Mouse (Mus musculus) limb, embryonic 15.5 days (tissue): Measurements from ENCODE around the gene Gm45837. TPM values are rescaled to one million over a fixed set of nuclear protein-coding genes. Genes with fewer than 3 reads are reported as not detected.

Source experiments
- ATAC-seq: fragments of 200-750 bp; cut with Nextera tagmentation; 2 replicates; pipeline ENCODE4 v1.8.0; 2017; ENCODE audit warnings: low read depth, moderate TSS enrichment; ENCODE audit not compliant: insufficient number of reproducible peaks, low FRiP score, low TSS enrichment
- H3K27ac ChIP-seq: fragments of 300-500 bp; sonication (generic); 2 replicates; pipeline ENCODE4 v1.5.1; 2015; ENCODE audit warnings: moderate library complexity, mild to moderate bottlenecking, inconsistent platforms
- H3K27me3 ChIP-seq: fragments of 300-500 bp; sonication (generic); 2 replicates; pipeline ENCODE4 v1.6.1; 2015; ENCODE audit warnings: inconsistent platforms
- H3K36me3 ChIP-seq: fragments of 300-500 bp; sonication (generic); 2 replicates; pipeline ENCODE4 v1.6.1; 2015; ENCODE audit warnings: inconsistent platforms
- H3K4me1 ChIP-seq: fragments of 300-500 bp; sonication (generic); 2 replicates; pipeline ENCODE4 v1.6.1; 2015; ENCODE audit warnings: inconsistent platforms
- H3K4me2 ChIP-seq: fragments of 300-500 bp; sonication (generic); 2 replicates; pipeline ENCODE4 v1.6.1; 2015; ENCODE audit warnings: mild to moderate bottlenecking, inconsistent platforms
- H3K4me3 ChIP-seq: fragments of 300-500 bp; sonication (generic); 2 replicates; pipeline ENCODE4 v1.5.1; 2015; ENCODE audit warnings: mild to moderate bottlenecking, inconsistent platforms
- H3K9ac ChIP-seq: fragments of 300-500 bp; sonication (generic); 2 replicates; pipeline ENCODE4 v1.6.1; 2015; ENCODE audit warnings: inconsistent platforms
- H3K9me3 ChIP-seq: fragments of 300-500 bp; sonication (generic); 2 replicates; pipeline ENCODE4 v1.6.1; 2016; ENCODE audit warnings: inconsistent platforms
- WGBS: fragments of 180-500 bp; shearing (Covaris S2); methylation state at CpG from one replicate; pipeline ENCODE4 v1.1.7; 2015; 5-methylcytosine and 5-hydroxymethylcytosine counted together
- polyA plus RNA-seq: library from polyadenylated mRNA; unstranded; fragments of >200 nt; fragmentation: Nextera tagmentation; extraction: Ambion mirVana; gene quantifications from 2 replicates; pipeline ENCODE4 v1.2.1, GENCODE M21; 2015

Gm45837 gene
- polyA plus RNA-seq, 1 experiment from 2014 or later, result 3.6 TPM

DNA sequence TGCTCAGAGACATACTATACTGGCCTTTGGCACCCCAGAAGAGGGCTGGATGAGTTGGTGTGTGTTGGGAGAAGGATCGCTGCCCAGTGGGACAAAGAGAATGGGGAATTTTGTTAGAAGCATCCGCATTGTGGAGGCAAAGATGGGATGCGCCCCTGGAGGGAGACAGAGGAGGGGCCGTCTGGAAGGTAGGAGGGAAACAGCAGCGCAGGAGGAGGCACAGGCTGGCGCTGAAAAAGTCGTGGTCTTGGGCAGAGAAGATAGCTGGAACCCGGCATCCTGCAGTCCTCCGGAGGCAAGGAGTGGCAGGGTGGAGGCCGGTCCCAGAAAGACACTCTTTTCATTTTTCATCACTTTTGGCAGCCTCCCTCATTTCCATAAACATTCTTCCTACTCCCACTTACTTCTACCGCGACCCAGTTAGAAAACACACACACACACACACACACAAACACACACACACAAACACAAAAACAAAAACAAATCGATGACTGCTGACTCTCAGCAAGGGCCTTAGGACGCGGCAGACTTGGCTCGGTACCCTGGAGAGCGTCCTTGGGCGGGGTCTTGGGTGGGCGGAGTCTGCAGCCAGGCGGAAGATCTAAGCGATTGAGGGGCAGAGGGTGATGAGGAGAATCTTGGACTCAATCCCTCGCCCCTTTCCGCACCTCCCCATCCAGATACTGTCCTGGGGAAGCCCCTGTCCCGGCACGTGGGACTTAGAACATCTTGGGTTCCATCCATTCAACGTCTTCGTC, 8.5 kb downstream of the Gm45837 start:
- Histone ChIP-seq H3K27me3 (peaks cover 23% of the 10 kb centered on the region), H3K27ac (no peak overlapping the region), H3K4me3 (no peak overlapping the region), H3K9me3 (no peaks in the 10 kb centered on the region), H3K4me1 (peaks cover 20% of the 10 kb centered on the region; the same call in 1 of the 2 replicates), H3K4me2 (no peak overlapping the region), H3K36me3 (0 out of 2 replicates have a peak, but pooled peaks cover 3% of the 10 kb centered on the region), H3K9ac (no peak overlapping the region)
- no peak for ATAC-seq
- 4% methylated on average over 27 of the region's 27 CpGs for WGBS

GRCm38 (mm10) chr7:101421529-101421928, 10.8 kb downstream of the Gm45837 start, which contains the start of gene Pde2a:
TSS of gene Pde2a (plus strand) at chr7:101421691.
- Histone ChIP-seq H3K4me1 (peaks cover 4% of the 10 kb centered on the region; the same call in 1 of the 2 replicates), H3K9ac (no peak within 1 kb of the TSS), H3K9me3 (no peaks in the 10 kb centered on the region), H3K36me3 (no peaks in the 10 kb centered on the region), H3K4me2 (no peak within 1 kb of the TSS), H3K27me3 (peaks cover 23% of the 10 kb centered on the region), H3K27ac (no peak within 1 kb of the TSS), H3K4me3 (no peak within 1 kb of the TSS)
- ATAC-seq, result no peak
- 32% methylated on average over 6 of the region's 6 CpGs for WGBS

DNA sequence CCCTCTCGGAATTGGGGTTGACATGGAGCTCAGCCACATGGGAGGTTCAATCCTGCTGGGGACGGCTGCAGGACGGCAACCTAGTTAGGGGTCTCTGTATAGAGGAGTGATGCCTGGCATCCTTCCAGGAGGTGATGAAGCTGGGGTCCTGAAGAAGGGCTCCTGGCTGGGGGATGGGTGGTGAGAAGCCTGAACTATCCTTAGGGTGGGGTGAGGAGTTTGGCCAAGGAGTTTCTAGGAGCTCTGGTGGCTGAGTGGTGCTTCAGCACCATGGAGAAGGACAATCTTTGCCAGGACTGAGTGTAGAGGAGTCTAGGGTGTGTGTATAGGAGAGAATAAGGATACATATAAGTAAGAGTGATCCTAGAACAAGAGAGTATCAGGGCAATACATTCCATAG, 11.4 kb downstream of the Gm45837 start:
- Histone ChIP-seq H3K9me3 (no peaks in the 10 kb centered on the region), H3K27ac (no peak overlapping the region), H3K27me3 (peaks cover 23% of the 10 kb centered on the region), H3K9ac (no peak overlapping the region), H3K4me2 (no peak overlapping the region), H3K4me3 (no peak overlapping the region), H3K36me3 (no peaks in the 10 kb centered on the region), H3K4me1 (0 out of 2 replicates have a peak, but pooled peaks cover 3% of the 10 kb centered on the region)
- WGBS, result 31% methylated on average over 3 of the region's 3 CpGs
- no peak for ATAC-seq

DNA sequence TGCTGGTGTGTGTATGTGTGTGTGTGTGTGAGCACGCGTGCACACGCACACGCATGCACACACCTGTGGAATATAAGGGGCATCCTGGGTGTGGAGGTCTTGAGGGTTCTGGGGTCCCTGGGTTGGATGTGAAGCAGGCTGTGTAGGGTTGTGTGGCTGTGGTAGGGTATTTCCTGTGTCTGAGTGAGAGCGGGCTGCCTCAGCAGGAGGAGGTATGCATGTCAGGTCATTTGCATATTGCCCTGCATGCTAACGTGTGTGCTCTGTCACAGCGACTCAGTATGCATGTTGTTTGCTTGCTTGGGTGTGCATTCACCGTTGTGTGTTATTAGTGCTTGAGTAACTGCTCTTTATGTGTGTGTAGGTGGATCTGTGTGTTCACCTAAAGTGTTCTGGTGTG, 12.0 kb downstream of the Gm45837 start:
- Histone ChIP-seq H3K36me3 (no peaks in the 10 kb centered on the region), H3K4me1 (0 out of 2 replicates have a peak, but pooled peaks cover under 1% of the 10 kb centered on the region), H3K4me3 (no peak overlapping the region), H3K27me3 (peaks cover 19% of the 10 kb centered on the region), H3K27ac (no peak overlapping the region), H3K4me2 (no peak overlapping the region), H3K9me3 (no peaks in the 10 kb centered on the region), H3K9ac (no peak overlapping the region)
- WGBS, result 82% methylated on average over 8 of the region's 8 CpGs
- ATAC-seq, result no peak

DNA sequence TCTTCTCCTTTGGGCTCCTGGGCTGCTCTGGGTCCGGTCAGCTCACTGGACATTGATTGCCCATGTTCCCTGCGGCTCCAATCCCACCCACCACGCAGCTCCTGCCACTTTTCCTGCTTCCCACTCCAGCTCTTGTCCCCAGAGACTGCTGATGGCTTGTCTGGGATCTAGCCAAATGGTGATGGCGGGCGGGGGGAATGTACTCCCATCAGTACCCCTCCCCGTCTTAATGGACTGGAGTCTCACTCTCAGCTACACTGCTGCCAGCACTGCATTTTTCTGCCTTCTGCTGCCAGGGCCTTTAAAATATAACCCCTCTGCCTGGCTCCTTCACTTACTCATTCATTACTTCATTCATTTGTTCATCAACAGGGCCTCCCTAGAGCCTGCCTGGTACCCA, 13.3 kb downstream of the Gm45837 start:
- Histone ChIP-seq H3K9ac (no peak overlapping the region), H3K27ac (no peak overlapping the region), H3K4me1 (no peaks in the 10 kb centered on the region), H3K9me3 (no peaks in the 10 kb centered on the region), H3K27me3 (peaks cover 12% of the 10 kb centered on the region), H3K4me2 (no peak overlapping the region), H3K36me3 (no peaks in the 10 kb centered on the region), H3K4me3 (no peak overlapping the region)
- WGBS, result 63% methylated on average over 6 of the region's 6 CpGs
- ATAC-seq, result no peak

- no peak overlapping the region for H3K4me3 ChIP-seq
- no peaks in the 10 kb centered on the region for H3K4me1 ChIP-seq
- no peaks in the 10 kb centered on the region for H3K9me3 ChIP-seq
- H3K4me2 ChIP-seq, result no peak overlapping the region
- no peaks in the 10 kb centered on the region for H3K36me3 ChIP-seq
- 65% methylated on average over 8 of the region's 8 CpGs for WGBS
- ATAC-seq, result no peak
- H3K27ac ChIP-seq, result no peak overlapping the region
- no peak overlapping the region for H3K9ac ChIP-seq
- H3K27me3 ChIP-seq, result no peaks in the 10 kb centered on the region
Observed at GRCm38 (mm10) chr7:101426692-101427091, 16.0 kb downstream of the Gm45837 start.

DNA sequence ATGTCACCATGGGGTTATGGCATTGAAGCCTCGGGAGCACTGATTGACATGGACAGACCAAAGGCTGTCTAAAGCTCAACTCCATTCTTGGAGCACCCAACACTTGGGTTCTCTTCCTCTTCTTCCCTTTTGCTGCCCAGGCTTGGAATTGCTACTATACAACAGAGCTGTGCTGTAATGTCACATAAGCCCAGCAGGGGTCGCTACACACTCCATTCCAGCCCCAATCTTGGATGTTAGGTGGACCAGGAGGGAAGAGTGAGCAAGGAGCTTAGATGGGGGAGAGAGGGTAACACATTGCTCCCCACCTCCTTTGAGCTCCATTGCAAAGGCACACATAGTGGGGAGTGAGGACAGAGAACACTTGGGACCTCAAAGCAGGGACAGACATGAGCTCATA, 17.1 kb downstream of the Gm45837 start:
- Histone ChIP-seq H3K9ac (no peak overlapping the region), H3K4me2 (no peak overlapping the region), H3K36me3 (no peaks in the 10 kb centered on the region), H3K27ac (no peak overlapping the region), H3K27me3 (no peaks in the 10 kb centered on the region), H3K4me1 (no peaks in the 10 kb centered on the region), H3K9me3 (no peaks in the 10 kb centered on the region), H3K4me3 (no peak overlapping the region)
- ATAC-seq, result no peak
- 11% methylated on average over 2 of the region's 2 CpGs for WGBS

GRCm38 (mm10) chr7:101435038-101435437, 24.4 kb downstream of the Gm45837 start:
- Histone ChIP-seq H3K4me1 (no peaks in the 10 kb centered on the region), H3K9me3 (no peaks in the 10 kb centered on the region), H3K27ac (no peak overlapping the region), H3K27me3 (no peaks in the 10 kb centered on the region), H3K4me2 (no peak overlapping the region), H3K9ac (no peak overlapping the region), H3K36me3 (no peaks in the 10 kb centered on the region), H3K4me3 (no peak overlapping the region)
- ATAC-seq, result no peak
- WGBS, result 55% methylated on average over 6 of the region's 6 CpGs

GRCm38 (mm10) chr7:101437876-101438275, 27.2 kb downstream of the Gm45837 start:
- H3K4me3 ChIP-seq, result no peak overlapping the region

DNA sequence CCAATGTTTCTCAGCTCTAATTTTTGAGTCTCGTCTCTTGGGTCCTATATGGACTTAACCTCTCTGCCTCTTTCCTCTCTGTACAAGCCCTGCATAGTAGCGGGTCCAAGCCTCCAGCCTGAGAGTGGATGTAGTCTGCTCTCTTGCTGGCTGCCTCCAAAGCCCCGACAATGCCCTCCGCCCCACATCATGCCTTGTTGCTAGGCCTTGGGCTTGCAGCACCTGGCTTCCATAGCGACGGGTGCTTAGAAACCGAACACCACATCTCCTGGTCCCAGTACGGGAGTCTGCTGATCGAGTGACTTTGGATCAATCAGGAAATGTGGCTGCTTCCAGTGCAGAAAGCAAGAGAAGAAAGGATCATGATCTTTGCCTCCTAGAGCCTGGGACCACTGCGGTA, 32.4 kb downstream of the Gm45837 start:
- WGBS, result 59% methylated on average over 10 of the region's 10 CpGs

More at GRCm38 (mm10) chr7:101437876-101438275, 27.2 kb downstream of the Gm45837 start:
- H3K4me1 ChIP-seq, result no peaks in the 10 kb centered on the region
- 14% methylated on average over 1 of the region's 1 CpGs for WGBS
- no peak for ATAC-seq
- H3K36me3 ChIP-seq, result no peaks in the 10 kb centered on the region
- H3K27ac ChIP-seq, result no peak overlapping the region
- peaks cover 4% of the 10 kb centered on the region; the same call in 1 of the 2 replicates for H3K27me3 ChIP-seq
- H3K9me3 ChIP-seq, result no peaks in the 10 kb centered on the region
- no peak overlapping the region for H3K9ac ChIP-seq
- H3K4me2 ChIP-seq, result no peak overlapping the region

GRCm38 (mm10) chr7:101444211-101444610, 33.5 kb downstream of the Gm45837 start:
- no peaks in the 10 kb centered on the region for H3K36me3 ChIP-seq
- H3K27ac ChIP-seq, result no peak overlapping the region
- no peaks in the 10 kb centered on the region for H3K9me3 ChIP-seq
- no peak overlapping the region for H3K4me3 ChIP-seq
- H3K27me3 ChIP-seq, result peaks cover 4% of the 10 kb centered on the region; the same call in 1 of the 2 replicates
- H3K4me1 ChIP-seq, result no peaks in the 10 kb centered on the region
- no peak for ATAC-seq
- H3K9ac ChIP-seq, result no peak overlapping the region
- H3K4me2 ChIP-seq, result no peak overlapping the region
- WGBS, result 81% methylated on average over 4 of the region's 4 CpGs

More for the DNA sequence above, 32.4 kb downstream of the Gm45837 start:
- Histone ChIP-seq H3K4me1 (no peaks in the 10 kb centered on the region), H3K9ac (no peak overlapping the region), H3K27me3 (peaks cover 4% of the 10 kb centered on the region; the same call in 1 of the 2 replicates), H3K27ac (no peak overlapping the region), H3K9me3 (no peaks in the 10 kb centered on the region), H3K4me3 (no peak overlapping the region), H3K36me3 (no peaks in the 10 kb centered on the region), H3K4me2 (no peak overlapping the region)
- ATAC-seq, result no peak

GRCm38 (mm10) chr7:101449855-101450254, 39.2 kb downstream of the Gm45837 start:
- ATAC-seq, result no peak
- Histone ChIP-seq H3K27me3 (peaks cover 39% of the 10 kb centered on the region), H3K4me1 (peaks cover 14% of the 10 kb centered on the region), H3K4me3 (no peak overlapping the region), H3K9ac (no peak overlapping the region), H3K9me3 (no peaks in the 10 kb centered on the region), H3K36me3 (no peaks in the 10 kb centered on the region), H3K4me2 (no peak overlapping the region), H3K27ac (no peak overlapping the region)
- 36% methylated on average over 3 of the region's 3 CpGs for WGBS
